Mouse (Mus musculus) stomach, postnatal 0 days (tissue): ENCODE results near the gene Rorc. TPM values are rescaled to one million over a fixed set of nuclear protein-coding genes. Genes with fewer than 3 reads are reported as not detected.

Source experiments
- ATAC-seq: fragments of 200-750 bp; cut with Nextera tagmentation; 2 replicates; pipeline ENCODE4 v1.8.0; 2017; ENCODE audit not compliant: low FRiP score, low TSS enrichment
- DNase-seq: peaks from one replicate; pipeline ENCODE4 v3.0.0-alpha.2; 2016; ENCODE audit warnings: low spot score
- H3K27ac ChIP-seq: fragments of 300-500 bp; sonication (generic); replicated peaks from 2 replicates; pipeline ENCODE4 v1.5.1; 2014; ENCODE audit warnings: mild to moderate bottlenecking, control low read depth
- H3K27me3 ChIP-seq: fragments of 300-500 bp; sonication (generic); 2 replicates; pipeline ENCODE4 v1.6.1; 2014; ENCODE audit warnings: low read length; ENCODE audit not compliant: control insufficient read depth, insufficient read depth
- H3K36me3 ChIP-seq: fragments of 300-500 bp; sonication (generic); 2 replicates; pipeline ENCODE4 v1.6.1; 2014; ENCODE audit warnings: low read length, mixed read lengths; ENCODE audit not compliant: control insufficient read depth, insufficient read depth
- H3K4me1 ChIP-seq: fragments of 300-500 bp; sonication (generic); replicated peaks from 2 replicates; pipeline ENCODE4 v1.6.1; 2014; ENCODE audit warnings: antibody characterized with exemption; ENCODE audit not compliant: control insufficient read depth, insufficient read depth
- H3K4me2 ChIP-seq: fragments of 300-500 bp; sonication (generic); replicated peaks from 2 replicates; pipeline ENCODE4 v1.6.1; 2014; ENCODE audit warnings: low read depth, mild to moderate bottlenecking, control low read depth, moderate library complexity
- H3K4me3 ChIP-seq: fragments of 300-500 bp; sonication (generic); 2 replicates; pipeline ENCODE4 v1.5.1; 2014; ENCODE audit warnings: low read depth, low read length, control low read depth
- H3K9ac ChIP-seq: fragments of 300-500 bp; sonication (generic); 2 replicates; pipeline ENCODE4 v1.6.1; 2014; ENCODE audit warnings: mild to moderate bottlenecking, low read length, control low read depth, mixed read lengths
- H3K9me3 ChIP-seq: fragments of 300-500 bp; sonication (generic); 2 replicates; pipeline ENCODE4 v1.6.1; 2016; ENCODE audit warnings: low read length; ENCODE audit not compliant: control insufficient read depth
- CTCF ChIP-seq: IDR thresholded peaks from 2 replicates; pipeline ENCODE4 v1.5.1; 2016; ENCODE audit warnings: antibody characterized with exemption, low read depth, mild to moderate bottlenecking, moderate library complexity
- EP300 ChIP-seq: optimal IDR thresholded peaks from 2 replicates; pipeline ENCODE3; 2016; ENCODE audit warnings: antibody characterized with exemption
- WGBS: fragments of 180-500 bp; shearing (Covaris S2); extraction: QIAGEN DNeasy Blood & Tissue Kit; methylation state at CpG from one replicate; pipeline ENCODE4 v1.1.7; 2014; 5-methylcytosine and 5-hydroxymethylcytosine counted together
- polyA plus RNA-seq: library from polyadenylated mRNA; unstranded; fragments of >200 nt; fragmentation: Nextera tagmentation; extraction: Ambion mirVana; gene quantifications from 2 replicates; pipeline ENCODE4 v1.2.1, GENCODE M21; 2015

Gene Rorc
- polyA plus RNA-seq, 1 experiment from 2014 or later: 7.5 TPM

DNA sequence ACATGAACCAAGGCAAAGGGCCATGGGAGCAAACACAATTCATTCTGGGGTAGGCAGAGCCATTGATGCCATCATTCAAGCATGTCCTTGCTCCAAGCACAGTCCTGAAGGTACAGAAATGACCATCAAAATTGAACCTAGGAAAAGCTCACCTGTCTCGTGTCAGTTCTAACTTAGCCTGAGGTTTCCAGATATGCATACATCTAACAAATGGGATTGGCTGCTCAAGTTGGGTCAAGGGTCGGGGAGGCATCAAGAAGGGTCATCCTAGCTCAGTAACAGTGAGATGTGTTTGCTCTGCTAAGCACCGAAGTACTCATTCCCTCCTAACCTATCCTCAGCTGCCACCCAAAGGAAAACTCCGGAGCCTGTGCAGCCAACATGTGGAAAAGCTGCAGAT is 24.3 kb downstream of the Rorc start:
- Histone ChIP-seq H3K36me3 (no peaks in the 10 kb centered on the region), H3K27me3 (no peaks in the 10 kb centered on the region), H3K9me3 (no peaks in the 10 kb centered on the region), H3K4me3 (no peak overlapping the region), H3K4me1 (no peaks in the 10 kb centered on the region), H3K9ac (no peak overlapping the region), H3K27ac (no peak overlapping the region), H3K4me2 (no peak overlapping the region)
- DNase-seq: no peak
- 75% methylated on average over 4 of the region's 4 CpGs for WGBS
- no peak for TF ChIP-seq EP300
- no peak for TF ChIP-seq CTCF
- no peak for ATAC-seq

DNA sequence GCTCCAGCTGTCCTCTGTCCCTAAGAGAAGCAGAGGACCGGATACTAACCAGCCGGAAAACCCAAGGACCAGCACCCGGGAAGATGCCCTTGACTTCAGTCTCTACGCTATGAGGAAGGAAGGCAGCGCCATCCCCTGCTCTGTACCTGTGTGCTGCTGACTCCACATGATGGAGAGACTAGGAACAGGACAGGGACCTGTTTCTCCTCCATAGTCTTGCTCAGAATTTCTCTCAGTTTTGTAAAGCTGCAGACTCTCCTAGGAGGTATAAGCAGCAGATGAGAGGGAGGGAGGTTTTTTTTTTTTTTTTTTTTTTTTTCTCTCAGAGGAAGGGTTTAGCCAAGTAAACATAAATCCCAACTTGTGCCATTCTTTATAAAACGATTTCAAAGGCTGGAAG is 25.6 kb downstream of the Rorc start, which contains the start of gene Lingo4:
Gene Lingo4 (plus strand): TSS at position 301 of the 400 bp plus-strand sequence.
- peak within 1 kb of the TSS; percentile 50 for H3K9ac ChIP-seq
- H3K27me3 ChIP-seq: no peaks in the 10 kb centered on the region
- H3K4me2 ChIP-seq: peak within 1 kb of the TSS; percentile 45
- no peaks in the 10 kb centered on the region for H3K9me3 ChIP-seq
- no peaks in the 10 kb centered on the region for H3K4me1 ChIP-seq
- H3K36me3 ChIP-seq: no peaks in the 10 kb centered on the region
- WGBS: 58% methylated on average over 6 of the region's 6 CpGs
- no peak for DNase-seq
- H3K27ac ChIP-seq: no peak within 1 kb of the TSS
- TF ChIP-seq CTCF: no peak
- no peak for TF ChIP-seq EP300
- ATAC-seq: no peak
- peak within 1 kb of the TSS; percentile 14; the same call in 1 of the 2 replicates for H3K4me3 ChIP-seq

DNA sequence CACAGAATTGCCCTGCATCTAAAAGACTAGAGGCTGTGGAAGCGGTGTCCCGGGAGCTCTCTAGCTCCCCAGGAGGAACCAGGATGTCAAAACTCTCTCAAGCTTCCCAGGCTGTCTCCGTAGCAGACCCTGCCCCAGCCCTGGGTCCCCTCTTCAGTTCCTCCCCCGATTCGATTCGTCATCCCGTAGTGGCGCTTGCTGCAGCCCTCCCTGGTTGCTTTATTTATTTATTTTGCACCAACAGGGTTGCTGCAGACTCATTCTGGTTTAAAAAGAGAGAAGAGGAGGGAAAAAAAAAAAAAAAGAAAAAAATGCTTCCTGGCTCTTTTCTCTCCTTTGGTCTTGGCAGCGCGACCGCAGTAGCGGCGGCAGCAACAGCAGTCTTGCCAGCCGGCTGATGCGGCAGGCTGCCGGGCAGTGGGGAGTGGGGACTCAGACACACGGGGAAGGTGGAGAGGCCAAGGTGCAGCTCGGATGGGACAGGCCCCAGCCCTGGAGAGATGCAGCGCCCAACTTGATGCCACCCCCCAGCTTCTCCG is 26.4 kb downstream of the Rorc start:
- DNase-seq (no peak), ATAC-seq (peak; percentile 39; the same call in 1 of the 2 replicates)
- Histone ChIP-seq H3K4me3 (peak overlapping the region; percentile 14; the same call in 1 of the 2 replicates), H3K27me3 (no peaks in the 10 kb centered on the region), H3K36me3 (no peaks in the 10 kb centered on the region), H3K9ac (peak overlapping the region; percentile 50), H3K4me2 (peak overlapping the region; percentile 45), H3K9me3 (no peaks in the 10 kb centered on the region), H3K27ac (no peak overlapping the region), H3K4me1 (no peaks in the 10 kb centered on the region)
- WGBS: 3% methylated on average over 20 of the region's 20 CpGs
- TF ChIP-seq EP300: no peak
- TF ChIP-seq CTCF: peak; percentile 27; the same call in 1 of the 2 replicates

- H3K4me2 ChIP-seq: no peak overlapping the region
- no peak for ATAC-seq
- 50% methylated on average over 5 of the region's 5 CpGs for WGBS
- no peak overlapping the region for H3K4me3 ChIP-seq
- H3K36me3 ChIP-seq: no peaks in the 10 kb centered on the region
- no peaks in the 10 kb centered on the region for H3K4me1 ChIP-seq
- H3K27ac ChIP-seq: no peak overlapping the region
- H3K9ac ChIP-seq: no peak overlapping the region
- TF ChIP-seq EP300: no peak
- no peak for TF ChIP-seq CTCF
- H3K27me3 ChIP-seq: no peaks in the 10 kb centered on the region
- DNase-seq: no peak
- H3K9me3 ChIP-seq: no peaks in the 10 kb centered on the region
These were observed 27.2 kb downstream of the Rorc start for GRCm38 (mm10) chr3:94399663-94400310.

DNA sequence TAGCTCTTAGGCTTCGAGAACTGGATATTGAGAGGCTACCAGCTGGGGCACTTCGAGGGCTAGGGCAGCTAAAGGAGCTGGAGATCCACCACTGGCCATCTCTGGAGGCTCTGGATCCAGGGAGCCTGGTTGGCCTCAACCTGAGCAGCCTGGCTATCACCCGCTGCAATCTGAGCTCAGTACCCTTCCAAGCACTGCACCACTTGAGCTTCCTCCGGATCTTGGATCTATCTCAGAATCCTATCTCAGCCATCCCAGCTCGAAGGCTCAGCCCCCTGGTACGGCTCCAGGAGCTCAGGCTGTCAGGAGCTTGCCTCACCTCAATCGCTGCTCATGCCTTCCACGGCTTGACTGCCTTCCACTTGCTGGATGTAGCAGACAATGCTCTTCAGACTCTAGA is 29.9 kb downstream of the Rorc start:
- WGBS: 63% methylated on average over 8 of the region's 8 CpGs

DNA sequence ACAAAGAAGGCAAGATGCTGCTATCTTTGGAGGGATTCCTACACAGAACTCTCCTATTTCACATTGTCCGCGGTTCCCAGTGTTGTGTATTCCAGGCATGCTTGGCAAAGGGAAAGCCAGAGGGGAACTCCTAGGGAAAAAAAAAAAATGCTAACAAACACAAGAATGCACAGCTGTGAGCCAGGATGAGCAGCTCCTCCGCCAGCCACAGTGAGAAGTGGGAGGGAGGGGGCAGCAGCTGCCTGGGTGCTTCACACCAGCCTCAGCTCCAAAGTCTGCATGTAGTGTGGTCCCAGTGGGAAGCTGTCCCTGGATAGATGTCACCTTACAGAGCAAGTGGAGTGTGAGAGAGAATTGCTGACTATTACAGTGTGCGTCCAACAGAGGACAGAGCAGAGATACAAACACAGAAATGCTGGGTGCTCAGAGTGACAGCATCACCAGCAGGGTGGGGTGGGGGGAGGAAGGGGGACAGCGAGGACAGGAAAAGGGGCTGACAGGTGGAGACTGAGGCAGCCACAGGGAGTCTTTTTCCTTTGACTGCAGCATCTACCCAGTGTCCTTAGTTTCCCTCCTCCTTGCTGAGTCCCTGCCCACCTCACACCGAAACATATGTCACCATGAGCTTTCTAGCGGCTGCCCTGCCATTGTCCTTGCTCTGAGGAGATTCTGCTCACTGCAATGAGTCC is 31.9 kb downstream of the Rorc start:
- no peak for DNase-seq
- 0 out of 2 replicates have a peak, but pooled peaks have one; percentile 27 for ATAC-seq

More for the DNA sequence above, 29.9 kb downstream of the Rorc start:
- TF ChIP-seq EP300 (no peak), CTCF (no peak)
- Histone ChIP-seq H3K4me2 (no peak overlapping the region), H3K4me1 (no peaks in the 10 kb centered on the region), H3K27me3 (no peaks in the 10 kb centered on the region), H3K36me3 (no peaks in the 10 kb centered on the region), H3K4me3 (no peak overlapping the region), H3K27ac (no peak overlapping the region), H3K9ac (no peak overlapping the region), H3K9me3 (no peaks in the 10 kb centered on the region)
- DNase-seq: no peak
- no peak for ATAC-seq

More for the DNA sequence above, 31.9 kb downstream of the Rorc start:
- no peak overlapping the region for H3K4me3 ChIP-seq
- no peaks in the 10 kb centered on the region for H3K27me3 ChIP-seq
- no peaks in the 10 kb centered on the region for H3K36me3 ChIP-seq
- no peak overlapping the region for H3K9ac ChIP-seq
- H3K4me1 ChIP-seq: no peaks in the 10 kb centered on the region
- no peak overlapping the region for H3K4me2 ChIP-seq
- no peak for TF ChIP-seq EP300
- WGBS: 22% methylated on average over 7 of the region's 7 CpGs
- no peak overlapping the region for H3K27ac ChIP-seq
- H3K9me3 ChIP-seq: no peaks in the 10 kb centered on the region
